Mouse (Mus musculus): ENCODE measurements around the gene Fam196a. TPM values are rescaled to one million over a fixed set of nuclear protein-coding genes. Genes with fewer than 3 reads are reported as not detected.

The Fam196a gene
- polyA plus RNA-seq (2012; ENCODE audit: low replicate concordance), result not detected in 2 replicates

GRCm38 (mm10) chr7:134937927-134938609 lies at the start of gene Fam196a:
Gene Fam196a, minus strand, starts transcription at chr7:134938430.

Measured in hematopoietic multipotent progenitor cell, adult 10-12 weeks (in vitro differentiated cells).